Mouse (Mus musculus): ENCODE results near the gene Myo9a. TPM values are rescaled to one million over a fixed set of nuclear protein-coding genes. Genes with fewer than 3 reads are reported as not detected.

Myo9a gene
- polyA plus RNA-seq, 1 experiment from 2014 or later = 16.9 TPM

DNA sequence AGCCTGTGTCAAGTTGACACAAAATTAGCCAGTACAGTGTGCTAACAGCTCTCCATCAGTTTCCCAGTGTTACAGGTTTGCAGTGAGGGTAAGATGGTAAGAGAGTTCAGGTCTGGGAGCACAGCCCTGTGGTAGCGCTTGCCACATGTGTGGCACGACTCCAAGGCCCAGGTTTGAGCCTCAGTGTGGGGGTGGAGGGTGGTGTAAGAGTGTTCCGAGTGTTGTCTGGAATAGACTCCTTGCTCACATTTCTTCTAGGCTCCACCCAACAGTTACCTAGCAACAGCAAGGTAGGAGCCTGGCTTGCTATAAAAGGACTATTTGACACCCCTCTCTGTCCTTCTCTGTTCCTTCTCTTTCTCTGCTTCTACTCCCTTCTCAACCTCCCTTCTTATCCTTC, 213.7 kb downstream of the Myo9a start:
- Histone ChIP-seq H3K4me2 (no peak overlapping the region), H3K4me1 (peaks cover 25% of the 10 kb centered on the region), H3K9me3 (no peaks in the 10 kb centered on the region), H3K36me3 (no peaks in the 10 kb centered on the region), H3K27ac (0 out of 2 replicates have a peak overlapping the region, but pooled peaks have one; percentile 39), H3K4me3 (no peak overlapping the region), H3K9ac (no peak overlapping the region), H3K27me3 (0 out of 2 replicates have a peak, but pooled peaks cover 3% of the 10 kb centered on the region)
- WGBS = 25% methylated on average over 3 of the region's 3 CpGs
- ATAC-seq (ENCODE audit: insufficient number of reproducible peaks, insufficient read depth, low FRiP score, low TSS enrichment, low read depth) = peak; percentile 70

DNA sequence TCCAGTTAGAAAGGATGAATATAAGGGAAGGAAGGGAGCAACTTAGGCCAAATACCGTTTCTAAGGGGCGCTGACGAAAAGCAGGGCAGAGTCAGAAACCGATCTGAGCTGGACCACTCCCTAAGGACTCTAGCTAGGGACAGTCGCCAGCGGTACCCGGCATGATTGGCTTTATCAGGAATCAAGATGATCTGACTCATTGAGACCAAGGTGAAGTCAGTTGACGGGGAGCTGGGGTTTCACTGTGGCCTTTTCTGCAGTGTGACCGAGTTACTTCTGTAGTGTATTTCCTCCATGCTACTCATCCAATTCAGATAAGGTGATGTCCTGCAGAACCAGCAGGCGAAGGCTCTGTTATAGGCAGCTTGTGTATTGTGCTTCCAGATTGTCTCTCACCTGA, 214.3 kb downstream of the Myo9a start:
- WGBS = 81% methylated on average over 10 of the region's 10 CpGs
- H3K27ac ChIP-seq = no peak overlapping the region
- no peak for ATAC-seq (ENCODE audit: insufficient number of reproducible peaks, insufficient read depth, low FRiP score, low TSS enrichment, low read depth)
- H3K9me3 ChIP-seq = no peaks in the 10 kb centered on the region
- no peak overlapping the region for H3K9ac ChIP-seq
- H3K4me2 ChIP-seq = no peak overlapping the region
- H3K36me3 ChIP-seq = no peaks in the 10 kb centered on the region
- peaks cover 24% of the 10 kb centered on the region for H3K4me1 ChIP-seq
- 0 out of 2 replicates have a peak, but pooled peaks cover 3% of the 10 kb centered on the region for H3K27me3 ChIP-seq
- H3K4me3 ChIP-seq = no peak overlapping the region

DNA sequence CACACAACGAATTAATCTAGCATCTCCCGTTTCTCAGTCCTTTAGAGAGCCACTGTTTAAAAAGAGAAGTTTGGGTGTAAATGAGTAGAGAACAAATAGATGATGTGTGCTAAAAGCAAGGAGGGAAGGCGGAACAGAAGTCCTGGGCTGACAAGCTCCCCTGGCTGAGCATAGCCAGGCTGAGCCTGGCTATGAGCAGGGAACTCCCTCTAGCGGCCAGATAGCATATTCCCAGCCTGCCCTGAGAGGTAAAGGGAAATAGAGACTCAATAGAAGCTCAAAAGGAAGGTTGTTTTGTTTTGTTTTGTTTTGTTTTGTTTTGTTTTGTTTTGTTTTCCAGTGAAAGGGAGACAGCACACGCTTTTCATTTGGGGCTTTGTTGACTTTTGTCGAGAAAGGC, 218.7 kb downstream of the Myo9a start:
- WGBS = 29% methylated on average over 6 of the region's 6 CpGs

DNA sequence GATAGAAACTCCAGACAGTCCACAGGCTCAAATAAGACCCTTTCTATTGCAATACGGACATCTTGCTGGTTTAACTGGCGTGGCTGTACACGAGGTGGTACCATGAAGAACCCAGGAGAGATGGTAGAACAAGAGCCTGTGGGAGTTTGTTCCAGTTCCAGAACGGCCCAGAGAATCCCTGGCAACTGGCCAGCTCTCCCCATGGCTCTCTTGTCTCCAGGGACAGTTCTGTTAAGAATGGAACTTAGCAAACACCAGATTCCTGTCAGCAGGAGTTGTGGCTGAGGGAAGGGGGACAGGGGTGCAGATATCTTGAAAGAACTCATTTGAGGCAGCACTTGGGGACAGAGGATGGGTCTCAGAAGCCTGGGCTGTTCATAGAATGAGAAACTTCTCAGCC, 220.6 kb downstream of the Myo9a start:
- Histone ChIP-seq H3K9ac (no peak overlapping the region), H3K9me3 (no peaks in the 10 kb centered on the region), H3K4me1 (peaks cover 8% of the 10 kb centered on the region; the same call in 1 of the 2 replicates), H3K4me3 (no peak overlapping the region), H3K36me3 (no peaks in the 10 kb centered on the region), H3K27me3 (0 out of 2 replicates have a peak, but pooled peaks cover 3% of the 10 kb centered on the region), H3K27ac (no peak overlapping the region), H3K4me2 (no peak overlapping the region)
- WGBS = 76% methylated on average over 4 of the region's 4 CpGs
- no peak for ATAC-seq (ENCODE audit: insufficient number of reproducible peaks, insufficient read depth, low FRiP score, low TSS enrichment, low read depth)

More for the DNA sequence above, 218.7 kb downstream of the Myo9a start:
- Histone ChIP-seq H3K27ac (no peak overlapping the region), H3K36me3 (no peaks in the 10 kb centered on the region), H3K4me2 (no peak overlapping the region), H3K9me3 (no peaks in the 10 kb centered on the region), H3K4me3 (no peak overlapping the region), H3K9ac (no peak overlapping the region), H3K4me1 (peaks cover 19% of the 10 kb centered on the region), H3K27me3 (0 out of 2 replicates have a peak, but pooled peaks cover 3% of the 10 kb centered on the region)
- no peak for ATAC-seq (ENCODE audit: insufficient number of reproducible peaks, insufficient read depth, low FRiP score, low TSS enrichment, low read depth)

Other genes starting within 250 kb of the Myo9a start
- 65.4 and 75.2 TPM in 2 replicates for gene Hexa, start 211.4 kb upstream of the Myo9a start, polyA plus RNA-seq (2015; fragmentation: Nextera tagmentation; extraction: Ambion mirVana)
- gene Tmem202, start 211.0 kb upstream of the Myo9a start, polyA plus RNA-seq (2015; fragmentation: Nextera tagmentation; extraction: Ambion mirVana) = not detected in 2 replicates
- gene Celf6, start 173.0 kb upstream of the Myo9a start, polyA plus RNA-seq (2015; fragmentation: Nextera tagmentation; extraction: Ambion mirVana) = 0.44 and 1.0 TPM in 2 replicates
- gene Parp6, start 133.6 kb upstream of the Myo9a start, polyA plus RNA-seq (2015; fragmentation: Nextera tagmentation; extraction: Ambion mirVana) = 36.3 and 42.5 TPM in 2 replicates
- 1,264 and 1,360 TPM in 2 replicates for gene Pkm, start 94.5 kb upstream of the Myo9a start, polyA plus RNA-seq (2015; fragmentation: Nextera tagmentation; extraction: Ambion mirVana)
- 1.6 and 2.0 TPM in 2 replicates for gene Gramd2, start 70.8 kb upstream of the Myo9a start, polyA plus RNA-seq (2015; fragmentation: Nextera tagmentation; extraction: Ambion mirVana)
- 11.4 TPM in 2 replicates for gene Senp8, start 186 bp upstream of the Myo9a start, polyA plus RNA-seq (2015; fragmentation: Nextera tagmentation; extraction: Ambion mirVana)
- gene Nr2e3, start 209.8 kb downstream of the Myo9a start, polyA plus RNA-seq (2015; fragmentation: Nextera tagmentation; extraction: Ambion mirVana) = 2.1 and 2.6 TPM in 2 replicates